Mouse (Mus musculus) heart, postnatal 14 days (tissue): Measurements from ENCODE around the gene Nr6a1. TPM values are rescaled to one million over a fixed set of nuclear protein-coding genes. Genes with fewer than 3 reads are reported as not detected.

Experiments
- DNase-seq, 2 experiments: peaks; one replicate each; pipeline ENCODE4 v3.0.0; 2021 to 2022
- intact Hi-C: fragments of 180-260 bp; cut with DNase I; formaldehyde crosslinking; loops from one replicate; pipeline ENCODE4 v1.15.1; 2025
- total RNA-seq, 2 experiments: library from RNA; stranded (reverse); gene quantifications; 2 replicates each; pipeline ENCODE4 v1.2.3; 2021

Gene Nr6a1
- total RNA-seq, 2 experiments from 2014 or later: 1.2 to 1.3 TPM

DNA sequence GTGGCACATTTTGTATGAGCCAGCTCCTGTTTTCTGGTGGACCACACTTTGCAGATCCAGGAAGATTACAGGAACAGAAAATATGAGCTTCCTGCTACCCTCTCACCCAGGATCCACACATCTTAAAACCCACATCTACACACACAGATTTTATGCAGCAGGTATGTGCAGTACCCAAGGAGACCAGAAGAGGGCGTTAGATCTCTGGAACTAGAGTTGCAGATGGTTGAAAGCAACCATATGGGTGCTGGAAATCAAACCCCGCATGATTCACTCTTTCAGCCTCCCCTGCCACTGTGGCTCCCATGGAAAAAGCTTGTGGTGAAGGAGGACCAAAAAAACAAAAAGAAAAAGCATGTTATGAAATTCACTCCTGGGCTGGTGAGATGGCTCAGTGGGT, 11.6 kb upstream of the Nr6a1 start:
- DNase-seq: no peak
- intact Hi-C loops: no loop called here

DNA sequence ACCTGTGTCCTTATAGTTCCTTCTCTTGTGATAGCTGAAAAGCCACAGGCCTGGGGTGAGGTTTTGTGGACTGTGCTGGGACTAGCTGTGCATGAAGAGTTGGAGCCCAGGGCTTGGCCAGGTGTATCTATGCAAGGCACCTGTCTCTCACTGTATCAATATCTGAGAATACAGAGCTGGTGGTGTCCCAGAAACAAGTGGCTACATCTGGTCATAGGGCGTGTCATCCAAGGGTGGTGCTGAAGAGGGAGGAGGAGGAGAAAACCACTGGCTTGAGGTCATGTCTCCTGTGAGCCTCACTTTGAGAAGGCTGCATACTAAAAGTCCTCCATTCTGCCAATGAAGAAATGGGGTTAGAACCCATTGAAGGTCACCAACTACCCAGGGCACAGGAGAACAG, 10.5 kb upstream of the Nr6a1 start:
- intact Hi-C loops: no loop called here
- DNase-seq: no peak

DNA sequence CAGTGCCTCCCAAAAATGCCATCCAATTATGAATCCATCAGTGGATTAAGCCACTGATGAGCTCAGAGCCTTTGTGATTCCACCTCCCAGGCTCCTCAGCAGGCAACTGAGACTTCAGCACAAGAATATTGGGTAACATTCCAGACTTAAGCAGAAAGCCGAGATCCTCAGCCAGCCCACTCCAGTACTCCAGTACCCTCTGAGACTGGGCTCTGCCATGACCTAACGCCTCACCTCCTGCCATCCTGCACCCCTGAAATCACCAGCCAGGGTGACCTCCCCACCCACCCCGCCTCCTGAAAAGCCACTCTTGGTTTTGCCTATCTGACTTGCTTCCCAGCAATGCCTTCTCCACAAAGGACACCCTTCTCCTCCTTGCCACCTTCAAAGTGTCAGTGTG, 9.9 kb upstream of the Nr6a1 start:
- intact Hi-C loops: no loop called here
- no peak for DNase-seq

DNA sequence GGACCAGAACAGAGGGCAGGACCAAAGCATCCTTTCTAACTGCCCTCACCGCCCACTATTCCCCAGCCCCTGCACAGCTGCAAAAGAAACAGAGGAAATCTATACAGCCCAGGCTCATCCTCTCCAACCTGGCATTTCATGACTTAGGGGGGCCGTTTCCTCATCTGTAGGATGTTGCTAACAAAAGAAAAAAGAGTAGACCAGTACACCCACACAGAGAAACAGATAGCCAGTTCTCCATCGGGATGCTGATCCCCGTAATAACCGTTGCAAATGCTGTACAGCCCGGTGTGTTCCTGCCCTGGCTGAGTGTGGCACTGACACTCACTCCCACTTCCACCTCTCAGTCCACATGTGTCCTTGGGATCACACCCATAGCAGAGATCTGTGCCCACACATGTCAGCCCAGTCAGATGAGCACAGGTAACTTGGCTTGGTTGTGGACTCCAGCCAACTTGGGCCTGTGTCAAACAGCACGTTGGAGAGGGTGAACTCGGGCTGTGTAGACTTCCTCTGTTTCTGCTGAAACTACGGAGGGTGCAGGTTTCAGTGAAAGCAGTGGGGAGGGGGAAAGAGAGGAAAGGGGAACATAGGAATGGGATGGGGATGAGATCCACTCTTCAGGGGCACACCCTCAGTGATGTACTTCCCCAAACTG, 9.4 kb upstream of the Nr6a1 start:
- intact Hi-C loops: no loop called here
- no peak for DNase-seq

DNA sequence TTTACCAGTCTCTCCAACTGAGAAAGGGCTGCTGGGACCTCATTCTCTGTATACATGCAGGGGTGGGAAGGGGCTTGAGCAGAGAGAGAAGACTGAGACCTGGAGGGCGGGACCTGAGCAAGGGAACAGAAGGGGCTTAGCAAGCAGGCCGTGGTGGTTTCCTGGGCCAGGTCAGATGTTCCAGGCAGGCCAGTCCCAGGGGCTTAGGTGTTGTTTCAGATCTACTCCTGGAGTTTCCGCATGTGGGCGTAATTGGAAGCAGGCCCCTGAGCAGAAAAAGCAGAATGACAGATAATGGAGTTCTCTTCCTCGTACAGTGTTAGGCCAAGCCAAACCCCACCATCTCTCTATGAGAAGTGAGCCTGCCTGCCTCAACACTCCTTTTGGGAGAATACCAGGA, 7.4 kb upstream of the Nr6a1 start:
- peak in 1 of 2 experiments; percentile 29 for DNase-seq
- intact Hi-C loops: no loop called here

DNA sequence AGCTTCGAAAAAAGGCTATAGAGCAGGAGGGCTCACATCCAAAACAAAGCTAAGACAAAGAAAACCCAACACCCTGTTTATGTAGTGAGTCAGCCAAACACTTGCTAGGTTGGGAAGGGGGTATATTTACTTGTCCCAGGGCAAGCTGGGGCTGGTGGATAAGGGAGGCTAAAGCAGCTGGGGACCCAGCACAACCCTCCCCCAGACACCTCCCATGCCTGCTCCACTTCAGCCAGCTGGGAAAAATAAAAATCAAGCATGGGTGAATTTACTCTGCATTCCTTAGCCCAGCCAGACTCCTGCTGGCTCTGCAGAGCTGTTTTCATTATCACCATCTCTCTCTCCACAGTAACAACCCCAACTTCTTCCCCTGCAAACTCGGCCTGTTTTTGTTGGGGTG, 6.4 kb upstream of the Nr6a1 start:
- no peak for DNase-seq

DNA sequence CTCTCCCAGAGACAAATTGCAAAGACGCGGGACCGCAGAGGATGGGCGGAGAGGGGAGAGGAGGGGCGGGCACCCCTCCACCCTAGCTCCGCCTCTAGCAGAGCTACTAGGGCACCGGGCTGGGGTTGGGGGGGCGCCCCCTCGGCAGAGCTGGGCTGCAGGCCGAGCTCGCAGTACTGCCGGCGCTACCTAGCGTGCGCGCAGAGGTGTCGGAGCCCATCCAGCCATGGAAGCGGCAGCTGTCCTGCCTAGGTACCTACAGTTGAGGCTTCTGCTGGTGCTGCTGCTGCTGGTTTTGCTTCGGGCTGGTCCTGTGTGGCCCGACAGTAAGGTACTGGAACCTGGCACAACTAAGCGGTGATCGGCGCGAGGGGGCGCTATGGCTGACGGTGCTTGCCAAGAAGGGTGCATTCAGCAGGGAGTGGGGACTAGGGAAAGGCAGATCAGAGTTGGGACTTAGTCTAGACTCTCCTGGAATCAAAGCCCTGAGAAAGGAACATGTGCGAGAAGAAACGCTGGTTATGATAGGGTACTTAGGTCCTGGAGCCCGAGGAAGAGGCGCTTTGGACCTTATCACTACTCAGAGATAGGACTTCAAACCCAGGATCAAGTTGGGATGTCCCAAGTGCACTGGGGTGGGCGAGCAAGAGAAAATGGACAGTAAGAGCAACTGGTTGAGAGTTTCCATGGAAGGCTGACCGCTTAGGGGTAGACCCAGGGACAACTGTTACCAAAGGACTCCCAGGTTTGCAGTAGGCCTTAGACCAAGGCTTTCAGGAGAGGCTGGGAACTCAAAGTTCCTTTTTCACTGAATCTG, 4.6 kb upstream of the Nr6a1 start, which contains the start of gene Olfml2a:
Olfml2a (plus strand) TSS at position 128 of the 817 bp plus-strand sequence.
- intact Hi-C loops: loop anchor here (2.0 kb wide), 1 partner anchor 17 kb away; no protein-coding TSS in a partner anchor
- DNase-seq: peak; percentile 73 to 81

More for the DNA sequence above, 6.4 kb upstream of the Nr6a1 start:
- intact Hi-C loops: no loop called here

DNA sequence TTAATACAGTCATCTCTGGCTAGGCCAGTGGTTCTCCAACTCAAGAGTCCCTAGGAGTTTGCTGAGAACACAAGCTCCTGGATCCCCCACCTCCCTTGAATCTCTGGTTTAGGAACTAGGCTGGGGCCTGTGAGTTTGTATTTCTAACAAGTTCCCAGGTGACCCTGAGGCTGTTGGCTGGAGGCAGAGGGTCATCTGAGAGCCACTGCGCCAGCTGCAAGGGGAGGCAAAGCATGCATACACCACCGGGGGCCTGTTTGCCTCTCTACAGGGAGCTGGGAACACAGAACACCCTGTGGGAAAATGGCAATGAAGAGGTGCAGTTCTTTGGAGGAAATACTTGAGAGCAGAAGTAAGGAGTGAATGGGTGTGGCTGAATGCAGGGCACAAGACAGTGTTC, 2.8 kb upstream of the Nr6a1 start:
- no peak for DNase-seq
- intact Hi-C loops: loop anchor here (2.0 kb wide), 1 partner anchor 19 kb away; no protein-coding TSS in a partner anchor

DNA sequence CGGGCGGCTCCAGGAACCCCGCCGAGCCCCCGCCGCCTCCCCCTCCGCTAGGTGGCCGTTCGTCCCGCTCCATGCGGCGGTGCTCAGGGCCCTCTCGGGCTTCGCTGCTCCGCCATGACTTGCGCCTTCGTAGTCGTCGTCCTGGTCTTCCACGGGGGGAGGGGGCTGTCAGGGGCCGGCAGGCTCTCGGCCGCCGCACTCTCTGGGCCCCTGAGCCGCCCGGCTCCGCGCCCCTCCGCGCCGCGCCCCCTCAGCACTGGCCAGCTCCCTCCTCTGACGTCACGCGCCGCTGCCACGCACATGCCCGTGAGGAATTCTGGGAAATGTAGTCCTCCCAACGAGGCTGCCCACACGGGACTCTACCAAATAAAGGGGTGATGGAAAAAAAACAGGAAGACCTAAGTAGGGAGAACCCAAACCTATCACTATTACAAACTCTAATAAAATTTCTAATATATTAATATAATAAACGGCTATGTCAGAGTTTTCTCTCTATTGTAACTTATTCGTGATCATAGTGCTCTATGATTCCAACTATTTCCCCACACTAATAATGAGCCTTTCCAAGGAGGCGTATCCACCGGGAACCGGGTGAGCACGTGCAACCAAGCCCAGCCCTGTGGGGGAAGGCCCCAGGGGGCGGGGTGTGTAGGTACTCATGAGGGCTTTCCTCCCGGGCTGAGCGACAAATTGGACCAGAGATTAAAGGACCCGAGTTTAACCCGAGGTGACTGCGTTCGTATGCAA, 1.2 kb downstream of the Nr6a1 start:
- intact Hi-C loops: loop anchor here (10.0 kb wide), 1 partner anchor 258 kb away; no protein-coding TSS in a partner anchor
- peak; percentile 91 to 95 for DNase-seq

DNA sequence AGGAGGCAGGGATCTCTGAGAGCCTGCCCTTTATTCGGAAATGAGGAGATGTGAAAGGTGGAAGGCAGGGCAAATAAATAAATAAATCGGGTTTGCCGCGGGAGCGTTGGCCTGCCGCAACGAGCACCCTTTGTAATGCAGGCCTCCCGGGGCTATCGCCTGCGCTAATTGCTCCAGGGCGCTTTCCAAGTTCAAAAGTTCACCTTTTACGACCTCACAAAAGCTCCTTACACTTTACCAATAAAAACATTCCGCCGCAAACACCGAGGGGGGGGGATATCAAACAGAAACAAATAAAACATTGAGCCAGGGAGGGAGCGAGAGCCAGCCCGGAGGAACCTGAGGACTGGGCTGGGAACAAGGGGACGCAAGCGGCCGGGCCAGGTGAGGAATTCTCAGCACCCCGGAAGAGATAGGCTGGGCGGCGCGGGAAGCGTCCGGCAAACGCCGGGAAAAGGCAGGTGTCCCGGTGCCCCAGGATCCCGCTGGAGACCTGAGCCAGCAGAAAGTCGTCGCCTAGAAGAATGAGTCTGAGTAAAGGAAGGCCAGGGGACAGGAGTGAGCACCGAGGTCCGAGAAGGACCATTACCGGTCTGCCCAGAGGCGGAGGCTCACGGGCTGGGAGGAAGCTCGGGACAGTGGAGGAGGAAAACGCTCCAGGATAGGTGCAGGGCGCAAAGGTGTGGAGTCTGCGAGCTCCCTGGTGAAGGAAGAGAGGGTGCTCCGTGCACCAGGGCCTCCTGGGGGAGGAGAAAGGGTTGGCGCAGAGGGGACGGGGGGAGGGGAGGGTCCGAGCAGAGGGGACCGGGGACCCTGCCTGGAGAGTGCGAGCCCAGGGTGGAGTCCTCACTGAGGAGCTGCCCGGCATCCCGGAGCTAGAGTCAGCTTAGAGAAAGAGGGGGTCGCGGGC, 2.1 kb downstream of the Nr6a1 start:
- intact Hi-C loops: loop anchor here (10.0 kb wide), 1 partner anchor 259 kb away; no protein-coding TSS in a partner anchor
- peak; percentile 16 to 21 for DNase-seq

DNA sequence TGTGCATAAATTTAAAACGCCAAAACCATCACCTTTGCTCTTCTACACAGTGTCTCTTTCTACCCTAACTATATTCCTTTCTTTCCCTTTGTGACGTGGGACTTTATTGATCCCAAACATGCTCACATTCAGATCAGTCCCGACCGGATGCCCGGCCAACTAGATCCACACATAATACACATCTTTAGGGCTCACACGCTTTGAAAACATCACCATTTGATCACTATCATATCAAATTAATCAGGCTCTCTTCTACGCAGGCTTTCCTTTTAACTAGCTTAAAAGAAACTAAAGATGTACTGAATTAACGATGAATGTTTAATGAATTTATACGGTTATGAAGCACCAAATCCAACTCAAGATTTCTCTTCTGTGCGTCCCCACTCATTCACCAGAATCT, 2.9 kb downstream of the Nr6a1 start:
- intact Hi-C loops: loop anchor here (10.0 kb wide), 1 partner anchor 260 kb away; no protein-coding TSS in a partner anchor
- no peak for DNase-seq

DNA sequence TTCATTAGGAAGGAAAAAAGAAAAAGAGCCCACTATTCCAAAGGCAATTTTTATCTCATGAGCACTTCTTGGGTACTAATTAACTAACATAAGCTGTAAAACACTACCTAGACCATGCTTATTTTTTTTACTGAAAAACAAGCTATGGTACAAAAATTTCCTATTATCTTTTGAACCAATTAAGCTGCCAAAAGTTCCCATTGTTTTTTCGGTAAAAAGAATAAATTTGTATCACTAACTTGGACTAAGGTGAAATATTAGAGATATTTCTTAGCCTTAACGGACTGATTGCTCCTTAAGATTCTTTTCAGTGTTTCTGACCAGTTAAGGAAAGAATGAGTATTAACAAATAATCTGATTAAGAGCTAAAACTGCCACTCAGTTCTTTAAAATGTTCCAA, 3.6 kb downstream of the Nr6a1 start:
- no peak for DNase-seq
- intact Hi-C loops: loop anchor here (10.0 kb wide), 1 partner anchor 261 kb away; no protein-coding TSS in a partner anchor

DNA sequence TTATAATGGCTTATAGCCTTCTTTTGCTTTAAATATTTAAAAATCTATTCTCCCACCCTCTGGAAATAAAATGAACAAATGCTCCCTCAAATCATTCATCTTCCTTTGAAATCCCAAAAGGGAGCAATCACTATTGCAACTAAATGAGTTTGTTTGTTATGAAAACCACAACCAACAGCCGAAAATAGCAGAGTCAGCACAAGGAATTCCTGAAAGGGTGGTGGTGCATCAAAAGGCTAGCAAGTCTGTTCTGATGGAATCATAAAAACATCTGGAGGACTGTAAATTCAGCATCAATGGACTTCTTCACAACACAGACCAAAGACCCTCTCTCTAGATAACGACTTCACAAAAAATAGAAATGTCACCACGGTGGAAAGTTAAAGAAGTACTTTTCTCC, 4.0 kb downstream of the Nr6a1 start:
- no peak for DNase-seq
- intact Hi-C loops: loop anchor here (10.0 kb wide), 1 partner anchor 261 kb away; no protein-coding TSS in a partner anchor

DNA sequence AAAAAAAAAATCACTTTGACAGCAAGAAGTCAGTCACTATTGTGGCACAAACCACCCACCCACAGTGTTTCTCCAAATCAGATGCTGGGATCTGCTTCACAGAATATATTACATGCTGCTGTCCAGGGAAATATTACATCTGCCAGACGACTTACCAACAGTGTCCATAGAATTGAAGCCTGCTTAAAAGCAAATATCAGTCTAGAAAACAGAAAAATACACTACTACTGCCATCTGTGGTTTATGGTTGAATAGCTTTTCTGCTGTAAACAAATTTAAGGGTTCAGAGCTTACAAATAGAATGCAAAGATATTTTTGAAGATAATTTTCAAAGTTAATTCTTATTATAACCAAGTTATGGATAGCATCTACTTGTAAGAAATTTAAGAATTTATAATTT, 6.1 kb downstream of the Nr6a1 start:
- intact Hi-C loops: loop anchor here (10.0 kb wide), 1 partner anchor 263 kb away; no protein-coding TSS in a partner anchor
- DNase-seq: no peak

DNA sequence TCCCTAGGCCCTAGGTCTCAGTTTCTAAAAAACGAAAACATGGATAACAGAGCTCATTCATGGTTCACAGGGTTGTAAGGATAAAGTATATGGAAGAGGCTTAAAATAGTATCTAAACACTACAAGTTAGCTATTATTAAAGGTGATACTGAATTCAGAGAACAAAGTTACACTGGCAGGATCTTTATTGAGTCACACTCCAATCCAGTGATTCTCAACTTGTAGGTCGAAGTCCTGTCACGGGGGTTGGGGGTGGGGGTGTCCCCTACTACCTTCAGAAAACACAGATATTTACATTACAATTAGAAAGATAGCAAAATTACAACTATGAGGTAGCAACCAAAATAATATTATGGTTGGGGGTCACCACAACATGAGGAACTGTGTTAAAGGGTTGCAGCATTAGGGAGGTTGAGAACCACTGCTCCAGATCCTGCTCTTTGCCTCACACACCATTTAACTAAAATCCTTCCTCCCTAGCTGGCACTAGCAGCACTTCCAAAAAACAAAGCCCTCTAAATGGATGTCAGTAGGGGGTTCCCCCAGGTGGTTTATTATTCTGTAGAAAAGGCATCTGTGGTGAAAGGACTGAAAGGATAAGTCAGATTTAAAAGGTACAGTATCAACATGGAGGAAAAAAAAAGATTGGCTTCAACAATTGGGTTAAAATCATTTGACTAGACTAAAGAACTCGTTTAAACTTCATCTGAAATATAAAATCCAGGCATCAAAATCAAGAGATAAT, 10.4 kb downstream of the Nr6a1 start:
- intact Hi-C loops: no loop called here
- no peak for DNase-seq

DNA sequence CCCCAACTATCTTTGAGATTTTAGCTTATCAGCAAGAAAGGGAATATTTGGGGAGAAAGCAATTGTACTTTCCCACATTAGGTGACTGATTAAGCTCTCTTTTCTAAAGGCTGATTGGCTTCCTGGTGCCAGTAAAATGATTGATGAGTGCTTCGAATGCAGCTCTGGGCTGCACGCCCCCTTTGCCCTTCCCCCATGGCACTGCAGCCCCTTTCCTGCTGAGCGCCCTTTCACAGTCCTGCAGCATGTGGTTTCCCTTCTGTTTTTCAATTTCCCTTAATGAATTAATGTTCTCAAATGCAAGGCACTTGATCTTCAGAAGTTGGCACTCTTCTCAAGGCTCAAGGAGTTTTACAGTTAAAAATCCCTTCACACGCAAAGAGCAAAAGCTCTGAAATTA, 12.5 kb downstream of the Nr6a1 start:
- intact Hi-C loops: no loop called here
- DNase-seq: no peak

DNA sequence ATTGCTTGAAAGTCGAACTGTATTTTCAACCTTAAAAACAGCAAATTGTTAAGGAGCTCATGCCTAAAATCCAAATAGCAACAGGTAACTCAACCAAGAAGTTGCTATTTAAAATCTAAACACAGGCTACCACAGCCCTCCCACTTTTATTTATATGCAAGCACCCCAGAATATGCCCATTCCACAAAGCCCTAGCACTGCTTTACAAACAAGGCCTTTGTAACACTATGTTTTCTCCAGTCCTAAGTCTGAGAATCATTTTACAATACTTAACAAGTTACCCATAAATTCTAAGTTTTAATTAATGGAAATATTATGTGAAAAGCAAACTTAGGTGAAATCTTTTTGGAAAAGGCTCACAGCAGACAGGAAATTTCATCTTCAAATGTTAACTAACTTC, 13.0 kb downstream of the Nr6a1 start:
- no peak for DNase-seq
- intact Hi-C loops: no loop called here

DNA sequence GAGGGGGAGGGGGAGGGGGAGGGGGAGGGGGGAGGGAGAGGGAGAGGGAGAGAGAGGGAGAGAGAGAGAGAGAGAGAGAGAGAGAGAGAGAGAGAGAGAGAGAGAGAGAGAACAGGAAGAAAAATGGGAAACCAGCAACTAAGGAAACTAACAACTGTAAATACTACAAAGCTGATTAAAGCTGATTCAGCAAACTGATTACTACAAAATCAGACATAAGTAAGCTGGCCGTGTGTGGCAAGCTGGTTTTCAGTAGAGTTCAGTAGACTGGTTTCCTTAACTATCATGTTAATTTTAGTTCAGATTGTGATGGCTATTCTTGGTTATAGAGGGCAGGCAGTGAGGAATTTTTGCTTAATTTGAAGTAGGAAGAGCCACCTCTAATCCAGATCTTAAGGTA, 18.9 kb downstream of the Nr6a1 start:
- intact Hi-C loops: no loop called here
- no peak for DNase-seq

DNA sequence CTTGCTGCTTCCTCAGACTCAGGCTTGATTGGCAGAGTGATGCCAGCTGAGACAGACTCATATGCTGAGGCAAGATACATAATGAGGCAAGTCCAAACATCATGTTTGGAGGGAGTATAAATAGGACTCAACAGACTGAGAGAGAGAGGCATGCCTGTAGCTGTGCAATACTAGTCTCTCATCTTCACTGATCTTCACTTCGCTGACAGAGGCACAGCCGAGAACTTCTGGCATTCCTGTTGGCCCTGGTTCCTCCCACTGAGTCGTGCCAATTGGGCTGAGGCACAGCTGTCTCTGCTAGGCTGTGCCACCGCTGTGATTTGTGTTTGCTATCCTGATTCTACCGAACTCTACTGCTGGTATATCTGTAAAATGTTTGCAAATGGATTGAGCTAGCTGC, 21.4 kb downstream of the Nr6a1 start:
- peak in 1 of 2 experiments; percentile 33 for DNase-seq

More for the DNA sequence above, 21.4 kb downstream of the Nr6a1 start:
- intact Hi-C loops: no loop called here
